Mouse (Mus musculus) E14TG2a.4 (cell line): ENCODE results near the gene Rbm46.

Experiments used
- CTCF ChIP-seq: conservative IDR thresholded peaks from 2 replicates; pipeline ENCODE4 v1.5.1; 2014; ENCODE audit warnings: low read length
- NANOG ChIP-seq: IDR thresholded peaks from 2 replicates; pipeline ENCODE4 v1.6.1; 2014; ENCODE audit warnings: borderline replicate concordance, low read length, mixed read lengths
- POU5F1 ChIP-seq: IDR thresholded peaks from 2 replicates; pipeline ENCODE4 v1.6.1; 2014; ENCODE audit warnings: low read length, borderline replicate concordance

- TF ChIP-seq CTCF (no peak), NANOG (no peak), POU5F1 (no peak)
These were observed 76.4 kb downstream of the Rbm46 start for GRCm38 (mm10) chr3:82799735-82800469.
